Mouse (Mus musculus): Measurements from ENCODE around the gene Gm609. TPM values are rescaled to one million over a fixed set of nuclear protein-coding genes. Genes with fewer than 3 reads are reported as not detected.

Gene Gm609
- total RNA-seq, 2 experiments from 2014 or later: 0.20 to 0.30 TPM

- DNase-seq (ENCODE audit: low spot score in 2 of 2): no peak
- intact Hi-C loops (cut with DNase I): no loop called here
Observed at GRCm38 (mm10) chr16:45365353-45365752, 127.4 kb downstream of the Gm609 start.

GRCm38 (mm10) chr16:45364627-45365026, 128.1 kb downstream of the Gm609 start:
- intact Hi-C loops (cut with DNase I): no loop called here
- DNase-seq (ENCODE audit: low spot score in 2 of 2): no peak

- DNase-seq (ENCODE audit: low spot score in 2 of 2): no peak
- intact Hi-C loops (cut with DNase I): no loop called here
Observed at GRCm38 (mm10) chr16:45363480-45364045, 129.2 kb downstream of the Gm609 start.

Other genes starting within 250 kb of the Gm609 start
- 100 to 1,000 TPM; 113 to 116 TPM for gene Cd200, start 83.9 kb downstream of the Gm609 start, total RNA-seq (2021)
- gene Gm17783, start 39.1 kb upstream of the Gm609 start, total RNA-seq (2021): not detected
- not detected for gene Slc9c1, start 42.3 kb upstream of the Gm609 start, total RNA-seq (2021)
- not detected for gene Gcsam, start 117.4 kb upstream of the Gm609 start, total RNA-seq (2021)
- gene BC016579, start 161.1 kb upstream of the Gm609 start, total RNA-seq (2021): under 1 TPM in 1 of 2 experiments, not detected in 1; 0.20 TPM
- gene Tmprss7, start 200.7 kb upstream of the Gm609 start, total RNA-seq (2021): 1 to 10 TPM; 2.9 to 3.7 TPM
- 100 to 1,000 TPM; 301 to 357 TPM for gene Tagln3, start 231.6 kb upstream of the Gm609 start, total RNA-seq (2021)
- gene Abhd10, start 250.0 kb upstream of the Gm609 start, total RNA-seq (2021): 10 to 100 TPM; 19.5 to 27.1 TPM

All from left cerebral cortex, postnatal 36 days (tissue).